Mouse (Mus musculus): ENCODE results near the gene Ufsp2.

The Ufsp2 gene

DNA sequence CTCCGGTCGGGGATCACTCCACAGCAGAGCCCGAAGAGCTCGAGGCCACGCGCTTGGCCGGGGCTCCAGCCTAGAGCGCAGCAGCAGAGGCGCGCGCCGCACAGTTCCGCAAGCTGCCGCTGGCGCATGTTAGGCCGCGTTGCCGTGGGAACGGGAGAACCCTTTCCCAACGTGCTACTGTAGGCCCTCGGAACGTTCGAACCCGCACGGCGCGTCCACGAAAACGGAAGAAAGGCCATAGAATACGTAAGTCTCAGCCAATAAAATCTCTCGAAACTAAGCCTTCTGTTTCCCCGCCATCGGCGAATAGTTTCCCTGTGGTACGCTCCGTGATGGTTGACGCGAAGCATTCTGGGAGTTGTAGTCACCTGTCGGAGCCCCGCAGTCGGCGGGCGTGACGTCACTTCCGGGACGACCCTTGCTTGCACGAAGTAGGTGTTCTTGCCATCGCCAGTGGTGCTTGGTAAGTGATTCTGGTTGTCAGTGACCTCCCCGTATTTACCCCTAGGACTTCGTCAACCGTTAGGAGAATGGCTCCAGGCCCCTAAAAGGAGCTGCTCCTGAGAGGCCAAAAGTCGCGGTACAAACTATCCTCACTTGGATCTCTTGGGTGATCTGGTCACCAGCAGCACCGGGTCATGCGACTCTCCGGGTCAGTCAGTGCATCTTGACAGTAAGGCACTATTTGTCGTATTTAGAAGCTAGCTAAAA lies at the start of gene Ufsp2, which contains the start of gene 1700029J07Rik:
Gene Ufsp2, plus strand, starts transcription at position 403 of the 711 bp plus-strand sequence.
Gene 1700029J07Rik, minus strand, starts transcription at position 127 of the 711 bp plus-strand sequence.
- DNase-seq, result peak; percentile 99 to 100

DNA sequence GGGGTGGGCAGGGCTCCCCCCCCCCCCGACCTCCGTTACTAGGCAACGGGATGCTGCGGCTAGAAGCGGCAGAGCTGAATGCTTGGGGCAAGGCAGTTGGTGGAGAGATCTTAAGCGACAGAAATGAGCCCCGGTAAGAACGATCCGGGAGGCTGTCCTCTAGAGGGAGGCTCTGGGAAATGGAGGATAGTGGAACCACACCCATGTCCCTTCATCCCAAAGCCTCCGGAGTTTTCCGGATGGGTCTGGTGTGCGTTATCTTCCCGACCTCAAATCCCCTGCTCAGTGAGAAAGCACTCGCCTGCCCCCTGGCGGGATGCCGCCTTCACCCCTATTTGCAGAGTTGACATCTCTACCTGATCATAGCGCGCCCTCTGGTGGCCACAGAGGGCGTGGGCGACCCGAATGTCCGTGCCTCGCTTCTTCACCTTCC lies 40.7 kb upstream of the Ufsp2 start, which contains the start of gene Ccdc110:
Gene Ccdc110, plus strand, starts transcription at position 38 of the 433 bp plus-strand sequence.
- DNase-seq, result peak; percentile 92 to 99

DNA sequence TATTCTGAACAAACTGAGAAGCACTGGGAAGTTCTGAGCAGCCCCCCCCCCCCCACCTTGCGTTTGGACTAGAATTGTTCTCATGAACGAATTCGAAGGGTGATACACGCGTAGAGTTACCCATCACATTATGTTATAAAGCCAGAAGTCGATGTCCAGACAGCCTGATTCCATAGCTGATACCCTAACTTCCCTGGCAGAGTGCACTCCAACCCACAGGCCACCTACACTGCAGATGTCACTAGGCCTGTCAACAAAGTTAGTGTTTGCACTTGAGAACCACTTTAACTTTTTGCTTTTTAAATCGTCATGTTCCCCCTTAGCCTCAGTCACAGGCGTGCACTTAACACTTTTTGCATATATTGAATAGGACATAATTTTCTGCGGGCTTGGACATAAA lies 38.3 kb upstream of the Ufsp2 start:
- no peak for DNase-seq

DNA sequence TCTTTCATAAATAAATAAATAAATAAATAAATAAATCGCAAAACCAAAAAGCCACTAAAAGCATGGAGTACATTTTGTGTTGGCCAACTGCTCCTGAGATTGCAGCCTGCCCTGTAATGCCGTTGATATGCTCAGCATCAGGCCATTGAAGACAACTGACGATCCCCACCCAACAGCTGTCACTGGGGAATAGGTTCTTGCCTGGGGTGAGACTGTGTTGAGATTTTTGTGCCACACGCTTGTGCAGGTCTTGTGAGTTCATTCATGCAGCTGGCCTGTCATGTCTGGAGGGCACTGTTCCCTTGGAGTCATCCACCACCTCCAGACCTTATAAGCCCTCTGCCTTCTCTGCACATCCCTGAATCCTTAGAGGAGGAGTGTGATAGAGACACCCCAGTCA lies 29.0 kb upstream of the Ufsp2 start:
- no peak for DNase-seq

DNA sequence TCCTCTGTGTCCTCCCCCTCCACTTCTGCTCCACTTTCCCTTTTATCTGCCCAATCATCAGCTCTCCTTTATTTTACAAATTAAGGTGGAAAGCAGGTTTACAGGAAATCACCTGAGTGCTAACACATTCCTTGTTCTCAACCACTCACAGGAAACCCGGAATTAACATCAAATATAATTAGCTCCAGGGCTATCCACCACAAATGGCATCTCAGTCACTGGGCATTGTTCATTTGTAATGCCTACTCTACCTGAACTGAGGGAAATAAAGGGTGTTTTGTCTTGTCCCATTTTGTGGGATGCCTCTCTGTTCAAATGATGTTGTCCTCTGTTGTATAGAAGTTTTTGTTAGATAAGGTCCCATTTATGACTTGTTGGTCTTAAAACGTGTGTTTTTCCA lies 24.7 kb upstream of the Ufsp2 start:
- DNase-seq, result no peak

DNA sequence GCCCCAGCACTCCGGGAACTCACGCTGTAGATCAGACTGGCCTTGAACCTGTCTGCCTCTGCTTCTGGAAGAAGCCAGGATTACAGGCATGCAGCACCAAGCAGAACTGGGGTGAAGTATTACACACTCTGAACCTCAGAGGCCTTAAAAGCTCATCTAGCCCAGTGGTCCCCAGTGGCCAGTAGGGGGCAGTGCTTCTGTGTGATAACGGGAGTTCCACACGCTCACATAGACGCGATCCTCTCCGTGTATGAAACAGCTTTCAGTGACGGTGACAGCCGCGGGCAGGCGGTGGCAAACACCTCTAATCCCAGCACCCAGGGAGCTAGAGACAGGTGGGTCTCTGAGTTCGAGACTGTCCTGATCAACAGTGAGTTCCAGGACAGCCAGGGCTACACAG lies 4.4 kb upstream of the Ufsp2 start:
- peak in 1 of 2 experiments; percentile 17 for DNase-seq

DNA sequence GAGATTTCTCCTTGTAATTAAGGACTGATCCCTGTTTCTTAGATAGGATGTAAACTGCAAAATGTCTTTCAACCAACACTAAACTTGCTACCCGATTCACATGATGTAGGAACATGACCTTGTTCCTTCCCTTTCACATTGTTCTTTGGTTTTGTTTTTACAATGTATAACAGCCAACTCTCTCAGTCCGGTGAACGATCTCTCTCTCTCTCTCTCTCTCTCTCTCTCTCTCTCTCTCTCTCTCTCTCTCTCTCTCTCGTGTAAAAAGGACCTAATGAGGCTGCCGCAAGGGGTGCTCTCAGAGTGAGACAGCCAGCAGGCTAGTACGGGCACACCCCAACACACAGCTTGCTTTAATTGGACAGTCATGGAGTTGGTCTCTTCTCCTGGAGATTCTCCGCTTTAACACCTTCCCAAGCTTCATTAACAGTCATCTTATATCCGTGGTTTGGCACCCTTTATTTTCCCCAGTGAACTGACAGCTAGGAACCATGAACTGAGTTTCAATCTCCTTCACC lies 1.3 kb upstream of the Ufsp2 start:
- DNase-seq, result no peak

DNA sequence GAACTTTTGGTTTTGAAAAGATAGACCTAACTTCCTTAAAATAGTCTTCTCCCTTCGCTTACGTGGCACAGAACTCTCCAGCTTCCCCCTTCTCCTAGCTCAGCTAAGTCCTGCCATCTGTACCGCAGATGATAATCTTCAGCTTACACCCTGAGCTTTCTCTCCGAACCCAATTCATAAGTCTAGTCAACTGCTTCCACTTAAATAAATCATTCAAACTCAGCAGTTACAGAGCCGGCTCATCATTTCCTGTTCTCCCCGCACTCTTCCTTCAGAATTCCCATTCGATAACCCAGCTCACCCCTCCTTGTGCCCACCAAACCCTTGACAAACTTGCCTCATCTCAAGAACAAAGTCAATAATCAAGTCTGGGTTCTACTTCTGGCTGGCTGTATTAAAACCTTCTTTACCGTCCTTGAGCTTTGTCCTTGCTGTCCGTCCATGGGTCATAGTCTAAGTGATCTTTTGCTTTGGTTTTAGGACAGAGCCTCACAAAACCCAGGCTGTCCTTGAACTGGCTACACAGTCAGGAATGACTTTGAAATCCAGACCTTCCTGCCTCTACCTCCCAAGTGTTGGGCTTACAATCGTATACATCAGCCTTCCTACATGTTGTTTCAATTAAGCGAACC lies 625 bp downstream of the Ufsp2 start:
- no peak for DNase-seq

DNA sequence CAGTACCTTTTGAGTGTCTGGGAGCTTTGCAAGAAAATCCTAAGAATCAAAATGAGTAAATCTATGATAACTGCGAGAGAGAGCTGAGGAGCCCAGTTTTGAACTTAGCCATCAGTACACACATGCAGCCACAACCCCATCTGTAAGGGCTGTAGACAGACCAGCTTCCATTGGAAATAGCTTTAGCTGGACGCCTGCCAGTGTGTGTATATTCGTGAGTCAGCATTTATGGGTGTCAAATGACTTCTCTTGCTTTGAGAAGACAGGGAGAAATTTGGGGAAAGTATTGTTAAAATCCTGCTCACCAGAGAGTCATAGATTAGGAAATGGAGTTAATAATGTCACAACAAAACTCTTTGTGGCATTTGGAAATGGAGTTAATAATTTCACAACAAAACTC lies 11.3 kb downstream of the Ufsp2 start:
- peak in 1 of 2 experiments; percentile 12 for DNase-seq

DNA sequence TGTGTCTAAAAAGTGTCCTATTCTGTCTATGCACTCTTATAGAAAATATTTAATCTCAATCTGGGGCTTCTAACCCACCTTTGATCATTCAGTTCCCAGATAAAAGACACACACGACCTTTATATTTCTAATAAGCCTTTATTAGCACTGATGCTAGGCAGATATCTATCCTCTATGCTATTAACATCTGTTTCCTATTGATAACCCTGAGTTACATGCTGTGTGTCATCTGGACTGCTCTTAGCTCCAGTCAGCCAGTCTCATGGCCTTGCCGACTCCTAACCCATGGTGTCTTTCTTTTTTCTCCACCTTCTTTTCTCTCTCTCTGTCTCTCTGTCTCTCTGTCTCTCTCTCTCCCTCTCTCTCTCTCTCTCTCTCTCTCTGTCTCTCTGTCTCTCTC lies 12.9 kb downstream of the Ufsp2 start:
- no peak for DNase-seq

DNA sequence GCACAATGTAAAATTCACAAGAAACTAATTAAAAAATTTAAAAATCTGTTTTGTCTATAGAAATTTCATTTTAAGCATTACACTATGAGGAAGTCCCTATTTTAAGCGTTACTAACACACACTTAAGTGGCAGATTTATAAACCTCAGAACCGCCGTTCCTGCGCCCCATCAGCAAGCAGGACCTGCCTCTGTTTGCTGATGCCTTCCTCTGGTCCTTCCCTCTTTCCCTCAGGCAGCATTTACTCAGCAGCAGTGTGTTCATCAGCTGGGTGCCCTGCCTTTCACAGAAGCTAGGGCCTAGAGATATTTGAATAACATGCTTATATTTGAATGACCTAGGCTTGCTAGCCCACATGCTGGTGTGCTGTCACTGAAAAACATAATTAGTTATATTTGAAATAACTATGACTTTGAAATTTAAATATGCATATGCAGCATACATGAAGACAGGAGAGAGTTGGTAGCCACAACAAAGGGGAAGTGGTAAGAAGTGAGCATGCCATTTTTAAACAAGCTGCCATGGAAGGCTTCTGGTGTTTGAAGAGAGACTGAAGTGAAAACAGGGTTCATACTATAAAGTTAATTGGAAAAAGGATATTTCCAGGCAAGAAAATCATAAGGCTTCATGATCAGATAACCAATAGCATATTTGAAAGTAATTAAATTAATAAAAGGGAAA lies 15.4 kb downstream of the Ufsp2 start:
- no peak for DNase-seq

DNA sequence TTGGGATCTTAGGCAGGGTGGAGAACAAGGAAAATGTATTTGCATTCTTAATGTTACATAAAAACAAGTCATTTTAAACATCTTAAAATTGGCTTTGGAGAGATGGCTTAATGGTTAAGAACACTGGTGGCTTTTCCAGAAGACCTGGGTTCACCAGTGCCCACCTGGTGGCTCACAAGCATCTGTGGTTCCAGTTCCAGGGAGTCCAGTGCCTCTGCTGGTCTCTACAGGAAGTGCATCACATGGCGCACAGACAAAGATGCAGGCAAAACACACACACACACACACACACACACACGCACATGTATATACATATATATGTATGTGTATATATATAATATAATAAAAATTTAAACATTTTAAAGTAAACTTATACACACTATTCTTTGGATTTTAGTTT lies 18.8 kb downstream of the Ufsp2 start:
- peak in 1 of 2 experiments; percentile 33 for DNase-seq

DNA sequence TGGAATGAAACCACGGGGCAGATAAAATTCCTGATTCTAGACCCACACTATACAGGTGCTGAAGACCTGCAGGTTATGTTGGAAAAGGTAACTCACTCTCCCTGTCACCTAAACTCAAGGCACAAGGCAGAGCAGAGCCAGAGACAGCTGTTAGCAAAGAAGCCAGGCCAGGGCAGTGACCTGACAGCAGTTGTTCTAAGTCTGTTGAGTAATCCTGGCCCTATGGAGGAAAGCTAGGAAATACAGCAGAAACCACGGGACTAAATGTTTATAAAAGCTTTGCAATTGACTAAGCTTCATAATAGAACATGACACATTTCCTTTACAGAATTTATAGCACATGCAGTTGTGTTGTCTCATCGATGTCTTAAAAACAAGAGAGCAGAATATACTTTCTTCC lies 20.2 kb downstream of the Ufsp2 start:
- no peak for DNase-seq

DNA sequence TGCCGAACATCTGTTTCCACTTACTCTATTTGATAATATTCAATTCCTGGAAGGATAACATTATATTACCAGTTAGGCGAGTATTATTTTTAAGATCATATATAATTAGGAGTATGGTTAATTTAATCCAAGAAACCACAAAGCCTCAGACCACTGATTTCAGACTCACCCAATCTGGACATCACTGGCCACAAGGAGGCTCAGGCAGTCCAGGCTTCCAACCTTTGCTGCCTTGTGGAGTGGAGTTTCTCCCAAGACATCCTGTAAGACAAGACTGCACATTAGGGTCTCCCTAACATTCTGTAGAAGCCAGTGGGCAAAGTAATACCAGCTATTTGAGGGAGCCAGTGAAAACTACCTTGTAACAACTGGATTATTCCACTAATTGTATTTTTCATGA lies 22.9 kb downstream of the Ufsp2 start:
- DNase-seq, result peak in 1 of 2 experiments; percentile 10

DNA sequence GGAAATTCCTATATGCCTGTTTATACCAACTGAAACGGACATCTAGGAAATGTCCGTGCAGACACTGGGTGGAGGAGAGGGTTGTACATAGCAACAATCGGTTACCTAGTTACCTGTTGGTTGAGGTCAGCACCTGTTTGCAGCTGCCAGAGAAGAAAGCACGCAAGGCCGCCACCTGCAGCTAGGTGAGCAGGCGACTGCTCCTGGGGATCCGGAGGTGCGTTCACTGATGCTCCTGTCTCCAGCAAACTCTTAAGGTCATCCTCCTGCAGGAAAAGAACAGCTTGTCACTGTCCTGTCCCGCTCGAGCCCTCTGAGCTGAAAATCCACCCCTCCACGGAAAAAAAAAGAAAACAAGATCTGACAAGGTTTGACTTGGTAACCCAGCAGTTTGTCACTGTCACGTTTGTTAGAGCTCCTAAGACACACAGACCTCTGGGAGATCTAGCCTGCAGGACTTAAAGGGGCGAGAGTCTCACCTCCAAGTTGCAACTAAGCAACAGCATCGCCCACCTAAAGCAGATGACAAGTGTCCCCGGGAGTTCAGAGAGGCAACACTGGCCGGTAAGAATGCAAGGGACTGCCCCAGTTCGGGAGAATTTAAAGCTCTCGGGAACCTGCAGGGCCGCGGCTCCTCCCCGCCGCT lies 23.9 kb downstream of the Ufsp2 start, which contains the start of gene Lrp2bp:
Gene Lrp2bp, plus strand, starts transcription at position 166 of the 646 bp plus-strand sequence.
- DNase-seq, result peak; percentile 54 to 56

DNA sequence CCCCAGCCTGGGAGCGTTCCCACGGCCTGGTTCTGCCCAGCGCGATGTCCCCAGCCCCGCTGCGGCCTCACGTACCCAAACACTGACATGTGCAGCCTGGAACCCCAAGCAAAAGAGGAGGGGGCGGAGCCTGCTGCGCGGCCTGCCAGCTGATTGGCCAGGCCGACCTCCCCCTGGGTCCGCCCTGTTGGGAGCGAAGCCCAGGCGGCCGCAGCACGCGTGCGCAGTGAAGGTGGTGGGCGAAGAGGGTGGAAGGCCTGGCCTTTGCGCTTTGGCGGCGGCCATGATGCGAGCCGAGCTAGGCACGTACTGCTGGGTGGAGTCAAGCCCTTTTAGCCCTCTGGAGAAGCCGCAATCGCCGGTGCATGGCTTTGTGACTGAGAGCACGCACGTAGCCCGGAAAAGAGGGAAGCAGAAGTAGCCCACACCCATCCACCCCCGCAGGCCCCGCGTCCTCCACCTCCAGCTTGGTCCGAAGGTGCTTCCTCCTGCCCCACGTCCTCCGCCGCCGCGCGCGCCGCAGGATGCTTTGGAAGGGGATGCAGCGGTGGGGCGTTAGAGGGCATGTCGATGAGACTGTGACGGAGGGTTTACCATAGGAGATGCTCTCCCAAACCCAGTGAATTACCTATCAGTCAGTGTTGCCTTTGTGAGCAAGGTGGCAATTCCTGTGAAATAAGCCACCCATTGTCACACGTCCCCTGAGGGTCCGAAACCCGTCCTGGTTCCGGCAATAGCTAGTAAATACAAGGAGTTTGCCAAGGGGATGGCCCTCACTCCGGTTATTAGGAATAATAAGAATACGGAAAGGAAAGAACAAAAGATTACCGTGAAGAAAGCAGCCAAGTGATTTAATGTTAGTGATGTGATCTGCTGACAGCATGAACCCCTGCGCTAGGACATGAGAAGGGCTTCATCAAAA lies 24.7 kb downstream of the Ufsp2 start:
- peak; percentile 99 for DNase-seq

DNA sequence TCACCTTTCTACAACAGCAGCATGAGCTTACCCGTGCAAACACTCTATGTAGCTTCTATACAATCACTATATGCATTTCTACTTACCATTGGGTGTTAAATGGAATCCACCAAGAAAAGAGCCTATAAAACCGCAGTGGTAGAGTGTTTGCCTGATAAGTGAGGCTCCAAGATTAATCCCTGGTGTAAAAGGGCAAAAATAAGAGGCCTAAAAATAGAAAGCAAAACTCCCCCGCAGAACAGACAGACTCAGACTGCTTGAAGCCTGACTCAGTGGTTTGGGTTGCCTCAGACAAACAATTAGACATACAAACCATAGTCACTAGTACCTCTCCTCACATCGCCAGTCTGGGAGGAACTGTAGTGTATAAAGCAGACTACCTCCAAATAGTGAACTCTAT lies 30.3 kb downstream of the Ufsp2 start, which contains the start of gene Ankrd37:
Gene Ankrd37, minus strand, starts transcription at position 112 of the 400 bp plus-strand sequence.
- DNase-seq, result no peak

DNA sequence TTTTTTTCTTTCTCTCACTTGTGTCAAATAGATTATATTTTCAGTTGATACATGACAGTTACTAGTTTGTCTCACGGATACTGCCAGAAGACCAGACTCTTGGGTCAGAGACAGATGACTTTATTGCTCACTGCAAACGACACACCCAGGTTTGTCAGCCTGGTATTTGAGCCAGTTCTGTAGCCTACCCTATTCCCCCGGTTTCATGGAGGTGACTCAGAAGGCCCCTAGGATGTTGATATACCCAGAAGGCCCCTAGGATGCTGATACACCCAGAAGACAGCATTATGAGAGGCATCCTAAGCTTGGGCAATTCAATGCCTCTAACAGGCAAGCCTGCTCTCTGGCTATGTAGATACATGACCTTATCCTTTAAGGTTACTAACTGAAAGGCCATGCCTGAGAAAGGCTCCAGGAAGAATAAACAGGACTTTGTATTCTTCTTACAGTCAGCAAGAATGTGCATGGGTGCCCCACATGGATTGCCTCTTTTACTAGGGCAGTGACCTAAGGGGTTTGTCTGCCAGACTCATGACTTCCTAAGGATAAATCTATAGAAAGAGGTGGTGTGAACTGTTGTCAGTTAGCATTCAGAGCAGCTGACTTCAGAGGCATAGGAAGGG lies 31.8 kb downstream of the Ufsp2 start:
- no peak for DNase-seq

DNA sequence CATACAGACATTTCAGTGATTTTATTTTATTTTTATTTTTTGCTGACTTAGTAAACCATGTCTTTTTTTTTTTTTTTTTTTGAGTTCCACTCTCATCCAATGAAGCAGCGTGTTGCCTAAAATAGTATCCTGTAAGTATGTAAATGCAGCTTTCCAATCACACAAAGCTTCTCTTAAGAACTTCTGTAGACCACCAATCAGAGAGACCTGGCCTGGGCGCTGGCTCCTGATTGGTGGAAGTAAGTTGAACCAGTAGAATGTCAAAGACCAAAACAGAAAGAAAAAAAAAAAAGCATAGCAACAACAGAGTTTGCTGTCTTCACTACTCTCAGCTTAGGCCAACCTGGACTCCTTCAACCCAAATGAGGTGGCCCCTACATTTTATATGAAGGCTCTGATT lies 35.0 kb downstream of the Ufsp2 start:
- DNase-seq, result peak; percentile 10 to 18

DNA sequence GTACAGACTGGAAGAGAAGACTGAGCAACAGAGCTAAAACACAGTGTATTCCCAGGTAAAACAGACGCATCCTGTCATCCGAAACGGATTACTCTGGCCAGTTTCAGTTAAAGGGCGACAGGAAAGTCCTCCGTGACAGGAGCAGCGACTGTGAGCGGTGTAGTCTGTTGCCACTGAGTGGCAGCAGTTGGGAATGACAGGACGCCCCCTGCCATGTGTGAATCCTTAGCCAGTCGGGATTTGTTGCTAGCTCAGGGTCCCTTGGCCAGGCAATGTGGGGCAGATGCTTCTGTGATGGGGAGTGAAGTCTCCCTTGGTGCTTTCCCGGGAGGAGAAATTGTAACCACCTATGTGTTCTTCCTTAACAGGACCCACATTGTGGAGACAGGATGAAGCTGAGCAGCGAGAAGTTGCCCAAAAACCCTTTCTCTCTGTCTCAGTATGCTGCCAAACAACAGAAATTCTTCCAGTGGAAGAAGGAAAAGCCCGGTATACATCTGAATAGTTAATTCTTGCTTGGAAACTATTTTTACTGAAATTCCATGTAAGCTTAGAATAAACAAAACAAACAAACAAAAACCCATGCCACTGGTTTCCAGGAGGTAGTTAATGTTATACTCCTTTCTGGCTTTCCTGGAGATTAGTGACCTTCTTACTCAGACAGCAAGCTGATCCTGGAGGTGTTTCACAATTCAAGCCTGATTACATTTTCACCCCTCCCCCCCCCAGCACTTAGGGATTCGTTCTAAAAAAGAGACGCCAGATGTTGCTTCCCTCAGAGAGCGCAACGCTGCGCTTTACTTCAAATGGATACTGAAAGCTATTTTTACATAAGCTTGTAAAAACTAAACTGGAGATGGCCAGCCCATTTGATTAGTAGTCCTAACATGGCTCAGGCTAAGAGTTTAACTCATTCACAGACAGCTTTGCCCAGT lies 35.7 kb downstream of the Ufsp2 start:
- DNase-seq, result peak; percentile 28 to 61

Measured in kidney, postnatal 36 days (tissue).